Mouse (Mus musculus) spleen, postnatal 4 days (tissue): ENCODE measurements around the gene Smdt1.
A peak's percentile ranks its signal among the peaks of the same experiment; 100 is the strongest.

ENCODE experiments used
- DNase-seq, 2 experiments: peaks; one replicate each; pipeline ENCODE4 v3.0.0; 2022; ENCODE audit warnings: low spot score in 2 of 2

Smdt1 gene

DNA sequence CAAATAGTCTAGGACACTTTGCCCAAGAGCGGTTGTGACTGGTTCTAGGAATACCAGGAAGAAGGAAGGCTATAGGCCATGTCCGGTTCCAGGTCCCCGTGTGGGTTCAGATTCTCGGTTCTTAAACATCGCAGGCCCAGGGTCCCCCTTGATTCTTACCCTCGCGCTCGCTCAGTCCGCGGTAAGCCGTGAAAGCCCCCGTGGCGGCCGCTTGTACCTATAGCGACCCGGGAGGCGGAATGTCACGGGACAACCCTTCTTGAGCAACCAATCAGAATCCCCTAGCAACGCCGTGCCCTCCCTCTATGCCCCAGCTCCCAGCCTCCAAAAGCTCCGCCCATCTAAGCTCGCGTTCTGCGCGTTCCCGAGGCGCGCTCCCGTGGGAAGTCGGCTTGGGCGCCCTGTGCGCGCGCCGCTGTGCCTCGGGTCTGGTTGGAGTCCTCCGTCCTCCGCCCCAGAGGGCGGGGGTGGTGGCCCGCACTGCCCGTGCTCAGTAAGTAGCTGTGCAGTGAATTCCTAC lies at the start of gene Smdt1, which contains the start of the genes Naga and Pheta2:
Smdt1 (plus strand) TSS at position 367 of the 520 bp plus-strand sequence.
Naga (minus strand) TSS at position 333 of the 520 bp plus-strand sequence.
Pheta2 (plus strand) TSS at position 350 of the 520 bp plus-strand sequence.
- peak; percentile 97 for DNase-seq

DNA sequence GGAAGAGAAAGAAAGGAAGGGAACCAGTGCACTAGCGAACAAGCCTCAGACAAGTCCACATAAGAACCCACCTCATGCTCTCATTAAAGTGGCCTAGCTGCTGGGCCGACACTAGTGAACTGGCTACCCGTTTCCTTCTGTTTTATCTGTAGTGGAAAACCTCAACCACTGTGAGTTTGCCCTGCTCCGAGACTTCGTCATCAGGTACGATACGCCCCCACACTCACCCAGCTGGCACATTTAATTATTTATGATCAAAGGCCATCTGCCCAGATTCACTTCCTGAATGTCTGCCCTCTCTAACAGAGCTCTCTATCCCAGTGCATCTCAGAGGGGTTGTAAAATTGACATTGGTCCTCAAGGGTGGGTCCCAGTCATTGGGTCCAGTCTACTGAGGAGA lies 48.5 kb upstream of the Smdt1 start:
- DNase-seq = no peak

DNA sequence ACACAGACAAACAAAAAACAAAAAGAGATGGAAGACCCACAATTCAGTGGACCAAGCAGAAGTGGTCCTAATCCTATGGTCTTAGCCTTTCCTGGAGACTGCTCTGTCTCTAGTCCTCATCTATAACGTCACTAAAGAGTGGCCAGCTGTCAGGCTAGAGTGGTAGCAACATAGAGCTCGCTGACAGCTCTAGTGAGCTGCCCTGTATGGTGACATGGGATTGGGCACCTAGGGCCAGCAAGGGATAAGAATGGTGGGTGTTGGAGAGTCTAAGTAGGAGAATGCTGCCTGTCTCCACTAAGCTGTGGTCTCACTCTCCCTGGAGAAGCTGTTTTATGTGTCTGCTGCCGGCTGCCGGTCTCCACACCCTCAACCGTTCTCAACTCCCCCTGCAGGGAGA lies 45.9 kb upstream of the Smdt1 start:
- DNase-seq = no peak

DNA sequence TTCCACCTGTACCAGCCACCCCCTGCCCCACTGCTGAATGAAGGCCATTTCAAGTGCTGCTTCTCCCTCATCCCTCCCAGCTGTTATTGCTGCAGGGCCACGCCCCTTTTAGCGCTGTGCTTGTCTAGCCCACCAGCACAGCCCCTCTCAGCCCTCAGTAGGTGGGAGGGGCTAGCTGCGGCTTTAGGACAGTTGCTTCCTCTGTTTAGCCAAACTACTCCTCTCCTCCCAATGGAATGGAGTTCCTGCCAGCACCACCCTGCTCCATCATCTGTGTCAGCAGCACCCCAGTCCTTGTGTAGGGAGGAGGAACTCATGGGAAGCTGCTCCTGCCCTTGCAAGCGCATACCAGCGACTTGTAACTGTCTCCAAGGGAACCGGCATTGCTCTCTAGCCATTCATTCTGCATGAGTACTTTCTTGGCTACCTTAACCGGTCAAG lies 45.5 kb upstream of the Smdt1 start:
- DNase-seq = no peak

DNA sequence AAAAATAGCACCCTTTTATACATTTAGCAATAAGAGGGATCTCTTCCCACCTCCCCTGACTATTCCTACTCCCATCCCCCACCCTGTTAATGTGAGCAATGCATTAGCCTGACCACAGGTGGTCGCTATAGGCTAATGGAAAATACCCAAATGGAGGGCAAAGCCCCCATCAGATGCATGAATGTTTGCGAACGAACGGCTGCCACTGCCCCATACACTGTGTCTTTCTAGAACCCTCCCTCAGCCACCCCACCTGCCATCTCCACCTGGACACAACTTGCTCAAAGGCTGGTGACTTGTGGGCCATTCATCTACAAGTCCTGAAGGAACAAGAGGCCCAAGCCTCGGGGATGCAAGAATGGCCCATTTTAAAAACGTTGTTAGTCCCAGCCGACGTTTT lies 44.7 kb upstream of the Smdt1 start:
- DNase-seq = no peak

DNA sequence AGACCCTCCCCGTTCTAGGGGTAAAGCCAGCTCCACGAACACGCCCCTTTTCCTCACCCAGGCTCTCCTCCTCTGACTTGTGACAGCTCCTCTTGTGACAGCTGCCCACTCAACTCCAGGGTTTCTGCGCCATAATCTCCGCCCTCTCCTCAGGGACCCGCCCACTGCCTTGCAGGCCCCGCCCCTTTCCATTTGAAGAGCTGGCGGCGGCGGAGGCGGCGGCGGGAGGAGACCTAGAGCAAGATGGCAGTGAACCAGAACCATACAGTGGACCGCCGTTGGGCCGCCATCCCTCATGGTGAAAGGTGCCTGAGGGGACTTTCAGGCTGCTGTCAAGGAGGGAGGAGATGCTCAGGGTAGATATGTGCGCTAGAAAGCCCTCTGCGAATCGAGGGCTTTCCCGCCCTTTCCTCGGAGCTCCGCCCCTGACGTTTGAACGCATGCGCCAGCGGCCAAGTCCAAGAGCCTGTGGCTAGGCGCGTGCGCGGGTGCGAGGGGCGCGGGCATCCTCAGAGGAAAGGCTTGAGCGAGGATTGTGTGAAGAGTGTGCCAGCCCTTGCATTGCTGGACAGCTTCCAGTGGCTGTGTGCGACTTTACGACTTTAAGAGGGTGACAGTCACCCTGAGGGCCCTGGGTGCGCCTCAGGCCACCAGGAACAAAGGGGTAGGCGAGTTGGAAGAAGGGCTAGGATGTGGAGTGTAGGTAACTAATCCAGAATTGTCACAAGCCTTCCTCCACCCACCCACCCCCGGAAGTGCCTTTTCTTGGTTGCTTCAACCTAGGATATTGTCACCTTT lies 39.8 kb upstream of the Smdt1 start, which contains the start of gene Wbp2nl:
Wbp2nl (plus strand) TSS at position 191 of the 798 bp plus-strand sequence.
- DNase-seq = peak in 1 of 2 experiments; percentile 19

DNA sequence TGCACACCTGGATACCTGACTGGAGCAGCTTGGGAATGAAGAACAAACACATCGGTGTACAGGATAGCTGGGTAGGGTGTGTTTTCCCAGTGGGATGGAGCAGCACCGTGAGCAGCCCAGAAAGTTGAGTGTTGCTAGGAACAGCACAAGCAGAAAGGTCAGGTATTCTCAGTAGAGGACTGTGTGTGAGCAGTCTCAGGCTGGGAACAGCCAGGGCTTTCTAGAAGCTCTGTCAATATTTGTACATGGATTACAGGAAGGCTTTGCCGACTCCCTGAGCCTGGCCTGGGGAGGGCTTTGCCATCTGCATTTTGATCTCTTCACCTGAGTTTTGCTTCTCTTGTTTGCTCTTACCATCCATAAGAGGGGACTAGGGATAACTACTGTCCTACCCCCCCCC lies 31.7 kb upstream of the Smdt1 start:
- no peak for DNase-seq

DNA sequence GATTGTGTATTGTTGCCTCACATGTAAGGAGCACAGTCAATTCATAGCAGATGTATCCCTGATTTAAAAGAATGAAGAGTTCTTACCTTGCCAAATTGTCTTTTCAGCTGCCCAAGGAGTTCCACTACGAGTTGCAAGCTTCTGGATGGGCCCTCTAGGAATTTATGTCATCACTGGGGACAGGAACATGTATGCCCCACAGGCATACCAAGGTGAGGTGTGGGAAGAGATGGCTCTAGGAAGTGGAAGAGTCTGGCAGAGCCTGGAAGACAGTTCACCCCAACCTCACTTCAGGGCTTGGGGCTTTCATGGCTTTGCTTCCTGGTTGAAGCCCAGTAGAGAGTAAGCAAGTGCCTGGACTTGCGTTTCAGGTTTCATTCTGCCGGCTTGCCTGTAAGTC lies 30.3 kb upstream of the Smdt1 start:
- no peak for DNase-seq

DNA sequence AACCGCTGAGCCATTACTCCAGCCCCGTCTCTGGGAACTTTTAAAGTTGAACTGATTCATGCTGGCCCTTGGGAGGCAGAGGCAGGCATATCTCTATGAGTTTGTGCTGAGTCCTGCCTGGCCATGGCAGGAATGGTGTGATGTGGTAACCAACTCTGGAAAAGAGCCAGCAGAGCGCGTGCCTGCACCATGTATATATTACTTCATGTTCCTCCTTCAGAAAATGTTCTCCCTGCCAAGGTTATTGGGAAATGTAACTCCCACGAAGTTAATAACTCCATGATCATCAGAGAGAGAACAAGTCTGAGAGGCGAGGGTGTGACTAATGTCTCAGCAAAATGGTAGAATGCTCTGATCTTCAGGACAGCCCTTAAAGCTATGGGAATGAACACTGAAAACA lies 20.9 kb upstream of the Smdt1 start:
- DNase-seq = no peak

DNA sequence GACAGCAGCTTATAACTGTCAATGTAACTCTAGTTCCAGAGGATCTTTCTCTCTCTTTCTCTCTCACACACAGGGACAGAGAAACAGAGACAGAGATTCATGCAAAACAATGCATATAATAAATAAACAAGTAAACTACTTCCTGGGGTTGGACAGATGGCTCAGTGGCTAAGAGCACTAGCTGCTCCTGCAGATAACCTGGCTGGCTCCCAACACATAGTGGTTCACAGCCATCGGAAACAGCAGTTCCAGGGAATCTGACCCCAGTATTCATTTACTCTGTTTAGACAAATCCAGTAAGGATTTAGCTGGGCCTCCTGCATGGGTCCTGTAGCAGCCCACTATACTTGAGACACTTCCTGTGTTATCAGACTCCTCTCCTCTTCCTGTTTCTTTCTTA lies 19.1 kb upstream of the Smdt1 start:
- no peak for DNase-seq

DNA sequence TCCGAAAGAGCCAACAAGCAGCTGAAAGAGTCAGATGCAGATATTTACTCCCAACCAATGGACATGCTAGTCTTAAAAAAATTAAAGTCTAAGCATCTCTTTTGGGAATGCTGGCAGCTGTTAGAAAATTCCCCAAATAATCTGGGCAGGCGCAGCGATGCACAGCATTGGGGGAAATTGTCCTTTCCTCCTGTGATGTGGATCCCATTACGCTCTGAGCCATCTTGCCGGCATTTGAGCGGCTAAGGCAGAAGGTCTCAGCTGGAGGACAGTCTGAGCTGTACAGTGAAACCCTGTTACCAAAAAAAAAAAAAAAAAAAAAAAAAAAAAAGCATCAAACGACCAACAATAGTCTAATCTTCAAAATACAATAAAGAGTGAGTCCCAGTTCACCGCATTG lies 16.6 kb upstream of the Smdt1 start:
- DNase-seq = no peak

DNA sequence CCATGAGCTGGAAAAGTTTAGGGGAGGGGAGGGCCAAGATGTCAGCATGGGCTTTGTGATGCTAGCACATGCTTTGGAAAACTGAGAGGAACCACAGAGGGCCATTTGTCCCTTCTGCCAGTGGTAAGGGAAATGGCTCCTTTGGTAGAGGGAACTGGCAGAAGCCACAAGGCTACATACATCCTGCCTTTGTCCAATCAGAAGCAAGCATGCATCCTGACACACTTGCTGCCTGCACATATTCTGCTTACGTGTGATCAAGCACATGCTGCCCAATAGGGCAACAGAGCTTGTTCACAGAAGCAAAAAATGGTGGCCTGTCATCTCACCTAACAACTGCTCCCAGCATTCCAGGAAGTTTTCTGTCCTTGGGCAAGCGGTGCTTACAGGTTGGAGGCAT lies 13.4 kb upstream of the Smdt1 start:
- DNase-seq = no peak

DNA sequence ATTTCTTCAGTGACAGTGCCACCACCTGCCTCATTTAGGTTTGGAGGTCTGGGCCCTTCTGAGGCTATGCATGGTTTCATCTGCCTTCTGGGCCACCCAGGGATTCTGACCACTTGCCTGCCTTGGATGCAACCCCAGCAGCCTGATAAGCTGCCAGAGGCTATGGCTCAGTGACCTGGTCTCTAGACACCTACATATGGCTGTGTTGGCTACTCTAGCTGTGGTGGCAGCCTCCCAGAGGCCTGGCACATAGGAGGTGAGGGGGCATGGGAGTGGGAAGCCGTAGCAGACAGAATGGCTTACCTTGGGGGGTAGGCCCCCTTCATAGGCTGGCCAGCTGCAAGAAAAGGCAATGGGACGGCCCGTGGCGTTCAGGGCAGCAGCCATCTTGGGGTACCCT lies 3.6 kb upstream of the Smdt1 start:
- no peak for DNase-seq

DNA sequence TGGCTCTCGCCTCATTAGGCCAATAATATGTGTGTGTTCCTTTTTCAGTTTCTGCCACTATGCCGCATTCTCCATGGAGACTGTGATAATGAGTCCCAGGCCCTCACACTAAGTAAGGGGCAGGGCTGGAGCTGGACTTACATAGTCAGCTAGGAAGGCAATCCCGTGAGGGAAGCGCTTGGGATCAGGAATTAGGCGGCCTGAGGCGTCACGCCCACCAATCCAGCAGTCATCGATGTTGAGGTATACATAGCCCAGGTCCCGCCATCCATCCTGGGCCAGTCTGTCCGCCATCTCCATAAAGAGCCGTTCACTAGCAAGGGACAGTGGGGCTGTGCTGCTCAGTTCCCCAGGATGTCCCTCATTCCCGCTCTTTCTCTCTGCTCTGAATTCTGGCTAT lies 2.1 kb upstream of the Smdt1 start:
- no peak for DNase-seq

DNA sequence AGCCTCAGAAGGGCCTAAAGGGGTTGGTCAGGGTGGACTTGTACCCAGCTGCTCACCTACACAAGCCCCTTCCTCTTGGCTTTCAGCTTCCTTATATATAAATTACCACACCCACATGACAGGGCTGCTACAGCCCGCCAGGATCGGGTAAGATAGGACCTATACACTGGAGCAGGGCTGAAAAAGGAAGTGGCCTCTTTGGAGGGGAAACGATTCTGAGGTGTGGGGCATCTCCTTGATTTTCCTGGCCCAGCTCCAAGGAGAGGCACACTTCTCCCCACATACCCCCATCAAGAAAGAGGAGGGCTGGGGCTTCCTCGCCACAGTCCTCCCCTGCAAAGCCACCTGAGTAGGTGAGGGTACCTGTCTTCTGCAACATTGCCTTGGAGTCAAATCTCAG lies 884 bp upstream of the Smdt1 start:
- no peak for DNase-seq

DNA sequence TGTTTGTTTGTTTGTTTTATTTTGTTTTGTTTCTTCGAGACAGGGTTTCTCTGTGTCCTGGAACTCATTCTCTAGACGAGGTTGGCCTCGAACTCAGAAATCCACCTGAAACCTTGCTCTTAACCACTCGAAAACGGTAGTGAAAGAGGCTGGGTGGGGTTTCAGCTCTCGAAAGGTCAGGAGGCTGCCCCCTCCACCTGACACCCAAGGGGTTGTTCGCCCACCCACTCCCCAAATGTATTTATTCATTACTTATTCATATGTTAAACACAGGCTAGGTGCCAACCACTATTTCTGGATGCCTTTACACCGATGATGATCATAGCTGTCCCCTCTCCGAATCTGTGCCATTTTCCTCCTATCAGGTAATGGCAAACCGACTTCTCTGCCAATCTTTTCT lies 391 bp downstream of the Smdt1 start:
- peak in 1 of 2 experiments; percentile 71 for DNase-seq

DNA sequence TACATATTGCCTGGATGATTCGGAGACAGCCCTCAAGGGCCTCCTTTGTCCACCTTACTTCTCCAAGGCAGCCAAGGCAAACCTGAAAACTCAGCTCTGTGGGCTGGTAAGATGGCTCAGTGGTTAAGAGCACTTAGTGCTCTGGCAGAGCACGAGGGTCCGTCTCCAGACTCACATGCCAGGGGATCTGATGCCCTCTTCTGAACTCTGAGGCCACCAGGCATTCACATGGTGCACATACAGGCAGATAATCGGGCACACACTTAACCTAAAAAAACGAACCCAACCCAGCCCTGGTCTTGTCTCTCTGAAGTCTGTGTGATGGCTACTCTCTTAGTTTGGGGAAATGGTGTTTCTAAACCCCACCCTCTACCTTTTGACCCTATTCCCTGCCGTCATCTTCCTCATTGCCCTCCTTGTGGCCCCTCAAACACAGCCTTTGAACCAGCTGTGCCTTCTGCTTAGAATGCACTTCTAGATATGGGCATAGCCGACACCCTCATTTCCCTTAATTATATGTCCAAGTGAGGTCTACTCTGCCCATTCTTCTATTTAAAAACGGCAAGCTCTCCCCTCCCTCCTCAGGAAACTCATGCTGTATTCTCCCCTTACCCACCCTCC lies 985 bp downstream of the Smdt1 start:
- peak in 1 of 2 experiments; percentile 67 for DNase-seq

DNA sequence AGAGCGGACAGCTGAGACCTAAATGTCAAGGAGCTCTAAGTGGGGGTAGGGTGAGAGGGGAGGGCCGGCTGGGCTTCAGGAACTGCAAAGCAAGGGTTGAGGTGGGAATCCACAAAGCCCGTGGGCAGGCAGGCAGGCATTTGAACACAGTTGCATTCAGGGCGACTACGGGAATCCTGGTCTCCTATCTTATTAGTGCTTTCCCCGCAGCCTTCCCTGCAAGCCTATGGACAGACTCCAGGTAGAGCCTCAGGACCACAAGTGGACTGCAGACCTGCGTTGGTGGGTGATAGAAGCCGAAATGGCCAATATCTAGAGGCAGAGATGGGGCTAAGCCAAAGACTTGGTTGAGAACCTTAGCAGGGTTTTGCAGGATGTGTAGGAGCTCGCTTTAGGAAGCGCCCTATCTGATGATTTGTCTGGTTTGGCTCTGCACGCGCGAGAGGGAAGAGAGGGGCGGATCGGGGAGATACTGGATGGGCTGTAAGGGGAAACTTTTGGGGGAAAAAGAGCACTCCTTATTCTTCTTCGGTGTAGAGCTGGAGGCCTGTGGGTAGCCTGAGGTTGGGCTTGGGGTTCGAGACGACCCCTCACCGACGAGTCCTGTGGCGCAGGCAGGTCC lies 1.8 kb downstream of the Smdt1 start:
- DNase-seq = peak; percentile 55 to 77

DNA sequence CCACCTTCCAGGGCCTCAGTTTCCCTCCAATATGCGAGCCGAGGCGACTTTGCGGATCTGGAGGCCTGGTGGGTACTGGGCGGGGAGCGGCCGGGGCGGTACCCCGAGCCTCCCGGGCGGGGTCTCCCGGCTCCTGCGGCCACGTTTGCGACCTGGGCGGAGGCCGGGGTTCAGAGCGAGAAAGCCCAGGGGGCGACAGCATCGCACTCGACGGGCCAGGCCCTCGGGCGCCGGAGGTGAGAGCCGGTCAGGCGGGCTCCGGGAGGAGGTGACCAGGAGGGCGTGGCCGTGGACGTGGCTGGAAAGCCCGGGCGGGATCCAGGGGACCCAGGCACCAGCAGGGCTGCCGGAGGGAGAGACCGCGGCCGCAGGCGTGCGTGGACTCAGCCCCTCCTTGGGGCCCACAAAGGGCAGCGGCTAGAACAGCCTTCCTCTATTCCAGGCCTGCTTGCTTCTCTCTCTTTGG lies 2.3 kb downstream of the Smdt1 start:
- DNase-seq = peak; percentile 83 to 91

DNA sequence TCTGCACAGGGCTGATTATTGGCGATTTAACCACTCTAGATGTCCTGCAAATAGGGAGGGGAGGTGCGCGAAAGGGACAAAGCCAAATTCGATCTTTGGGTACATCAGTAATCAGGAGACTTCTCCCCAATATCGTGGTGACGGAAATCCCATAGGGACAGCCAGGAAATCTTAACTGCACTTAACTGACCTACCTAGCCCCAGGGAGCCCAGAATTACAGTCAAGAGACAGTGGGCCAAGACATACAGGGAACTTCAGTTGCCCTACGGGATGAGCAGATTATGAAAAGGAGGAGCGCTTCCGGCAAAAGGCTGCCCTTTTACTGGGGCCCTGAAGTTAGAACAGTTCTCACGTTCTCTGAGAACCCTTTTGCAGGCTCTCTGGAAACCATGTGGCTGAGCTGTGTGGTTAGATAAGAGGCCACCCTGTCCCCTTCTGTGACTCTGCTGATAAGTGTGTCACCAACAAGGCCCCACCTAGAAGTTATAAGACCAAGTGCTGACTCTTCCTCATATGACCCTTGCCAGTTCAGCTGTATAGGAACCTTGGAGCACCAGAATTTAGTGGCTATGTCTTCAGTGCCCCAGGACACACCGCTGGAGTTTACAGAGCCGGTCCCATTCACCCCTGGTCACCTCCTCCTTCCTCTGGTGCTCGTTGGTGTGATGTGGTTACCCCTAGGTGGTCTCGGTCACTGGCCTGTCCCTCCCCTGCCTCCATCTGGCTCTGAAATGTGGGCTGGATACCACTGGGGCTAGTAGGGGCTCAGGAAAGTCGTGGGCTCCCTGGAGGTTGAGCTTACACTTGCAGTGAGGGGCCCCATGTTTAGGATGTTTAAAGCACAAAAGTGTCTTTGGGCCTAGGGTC lies 3.1 kb downstream of the Smdt1 start:
- DNase-seq = peak; percentile 79 to 82

DNA sequence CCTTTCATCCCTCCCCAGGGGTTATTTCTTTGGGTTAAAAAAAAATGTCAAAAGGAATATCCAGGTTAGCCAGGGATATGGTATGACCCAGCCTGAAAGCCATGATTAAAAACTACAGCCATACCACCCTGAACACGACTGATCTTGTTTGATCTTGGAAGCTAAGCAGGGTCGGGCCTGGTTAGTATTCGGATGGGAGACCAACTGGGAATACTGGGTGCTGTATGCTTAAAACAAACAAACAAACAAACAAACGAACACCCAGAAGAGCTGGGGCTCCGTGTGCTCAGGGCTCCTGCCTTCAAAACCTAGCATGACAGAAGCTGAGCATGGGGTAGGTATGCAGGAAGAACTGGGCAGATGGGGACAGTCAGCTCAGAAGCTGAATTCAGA lies 3.8 kb downstream of the Smdt1 start:
- peak in 1 of 2 experiments; percentile 74 for DNase-seq
